Mouse (Mus musculus) naive thymus-derived CD4-positive, alpha-beta T cell, adult 5 months (primary cell): ENCODE data around the gene Gpkow. TPM values are rescaled to one million over a fixed set of nuclear protein-coding genes. Genes with fewer than 3 reads are reported as not detected.

ENCODE experiments used
- polyA plus RNA-seq: library from polyadenylated mRNA; unstranded; fragments of 100-300 nt; shearing (Covaris generic); gene quantifications from one replicate; pipeline ENCODE4 v1.2.1, GENCODE M21; 2017

Gpkow gene
- 81.8 TPM for polyA plus RNA-seq

DNA sequence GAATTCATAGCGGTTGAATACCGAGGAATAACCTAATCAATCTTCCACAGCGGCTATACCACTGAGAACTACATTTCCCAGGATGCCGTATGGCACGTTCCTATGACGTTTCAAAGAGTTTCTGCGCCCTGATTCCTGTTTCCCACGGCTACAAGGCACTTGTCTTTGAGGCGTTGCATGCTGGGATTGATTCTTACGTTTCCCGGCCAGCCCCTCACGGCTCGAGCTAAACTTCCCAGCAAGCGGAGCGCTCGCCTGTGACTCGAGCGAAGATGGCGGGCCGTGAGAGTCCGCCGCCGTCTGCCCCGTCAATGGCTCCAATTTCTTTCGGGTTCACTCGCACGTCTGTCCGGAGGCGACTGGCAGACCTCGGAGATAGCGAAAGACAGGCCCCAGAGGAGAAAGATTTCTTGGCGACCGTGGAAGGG lies at the start of gene Gpkow:
Gene Gpkow, plus strand, starts transcription at position 178 of the 428 bp plus-strand sequence.

GRCm38 (mm10) chrX:7657221-7657639 lies 39.7 kb upstream of the Gpkow start, which contains the start of gene Prickle3:
TSS of gene Prickle3 (plus strand) at chrX:7657260.

GRCm38 (mm10) chrX:7670921-7671623 lies 25.9 kb upstream of the Gpkow start, which contains the start of gene Plp2:
TSS of gene Plp2 (minus strand) at chrX:7671390.

DNA sequence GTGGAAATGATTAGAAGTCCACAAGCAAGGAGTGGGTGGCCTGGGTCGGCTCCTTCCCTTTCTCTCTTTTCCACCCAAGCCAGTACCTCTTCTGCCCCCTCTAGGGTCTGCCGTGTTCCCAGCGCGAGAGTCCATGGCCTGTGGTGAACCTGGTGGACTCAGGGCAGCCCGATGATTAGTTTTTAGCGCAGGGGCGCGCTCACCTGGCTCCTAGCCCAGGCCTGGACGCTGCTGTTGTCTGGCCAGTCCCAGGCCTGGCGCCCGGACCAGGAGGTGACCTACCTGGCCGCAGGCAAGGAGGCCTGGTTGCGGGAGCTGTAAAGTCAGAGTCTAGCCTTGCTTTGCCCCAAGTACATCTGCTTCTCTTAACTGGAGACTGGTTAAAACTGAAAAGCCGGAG lies 16.1 kb upstream of the Gpkow start, which contains the start of gene Magix:
Gene Magix, minus strand, starts transcription at position 388 of the 400 bp plus-strand sequence.

GRCm38 (mm10) chrX:7714135-7714899 lies 17.4 kb downstream of the Gpkow start, which contains the start of gene Wdr45:
TSS of gene Wdr45 (plus strand) at chrX:7714333.

GRCm38 (mm10) chrX:7721514-7722281 lies 24.8 kb downstream of the Gpkow start, which contains the start of gene Gm45208:
TSS of gene Gm45208 (plus strand) at chrX:7722245.

DNA sequence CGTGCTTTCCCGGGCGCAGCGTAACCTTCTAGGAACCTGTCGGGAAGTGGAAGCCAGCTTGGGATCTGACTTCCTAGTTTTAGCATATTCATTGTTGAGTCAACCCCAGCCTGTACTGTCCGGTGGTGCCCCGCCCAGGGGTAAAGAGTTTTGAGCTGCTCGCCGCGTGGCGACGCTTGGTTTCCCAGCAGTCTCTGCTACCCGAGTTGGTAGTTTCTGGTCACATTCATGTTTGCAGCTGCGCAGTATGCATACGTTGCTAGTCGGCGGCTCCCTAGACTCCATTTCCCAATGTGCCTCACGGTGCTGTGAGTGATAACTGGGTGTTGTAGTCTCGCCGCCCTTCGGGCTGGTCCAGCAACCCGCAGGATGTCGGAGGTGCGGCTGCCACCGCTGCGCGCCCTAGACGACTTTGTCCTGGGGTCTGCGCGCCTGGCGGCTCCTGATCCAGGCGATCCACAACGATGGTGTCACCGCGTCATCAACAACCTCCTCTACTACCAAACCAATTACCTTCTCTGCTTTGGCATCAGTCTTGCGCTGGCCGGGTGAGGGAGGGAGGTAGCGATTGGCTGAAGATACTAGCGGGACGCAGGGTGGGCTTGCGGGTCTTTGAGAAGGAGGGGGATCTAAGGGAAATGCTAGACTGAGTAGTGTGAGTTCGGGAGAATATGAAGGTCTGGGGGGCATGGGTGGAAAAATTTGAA lies 31.4 kb downstream of the Gpkow start, which contains the start of gene Praf2:
Gene Praf2, plus strand, starts transcription at position 225 of the 707 bp plus-strand sequence.

GRCm38 (mm10) chrX:7750432-7751116 lies 53.6 kb downstream of the Gpkow start, which contains the start of gene Ccdc120:
TSS of gene Ccdc120 (minus strand) at chrX:7750905.

Other genes with a start within 250 kb of the Gpkow start
- gene Foxp3, start 123.5 kb upstream of the Gpkow start, polyA plus RNA-seq, result 26.0 TPM
- gene Ppp1r3f, start 122.8 kb upstream of the Gpkow start, polyA plus RNA-seq, result 8.8 TPM
- 42.1 TPM for gene Ccdc22, start 91.6 kb upstream of the Gpkow start, polyA plus RNA-seq
- not detected for gene Cacna1f, start 90.0 kb upstream of the Gpkow start, polyA plus RNA-seq
- 0.80 TPM for gene Syp, start 58.7 kb upstream of the Gpkow start, polyA plus RNA-seq
- gene Prickle3, start 39.9 kb upstream of the Gpkow start, polyA plus RNA-seq, result 45.5 TPM
- 35.6 TPM for gene Plp2, start 25.7 kb upstream of the Gpkow start, polyA plus RNA-seq
- not detected for gene Magix, start 15.9 kb upstream of the Gpkow start, polyA plus RNA-seq
- gene Wdr45, start 17.2 kb downstream of the Gpkow start, polyA plus RNA-seq, result 172 TPM
- gene Gm45208, start 25.1 kb downstream of the Gpkow start, polyA plus RNA-seq, result not detected
- gene Praf2, start 31.3 kb downstream of the Gpkow start, polyA plus RNA-seq, result 19.5 TPM
- gene Ccdc120, start 53.8 kb downstream of the Gpkow start, polyA plus RNA-seq, result not detected
- gene Tfe3, start 65.4 kb downstream of the Gpkow start, polyA plus RNA-seq, result 42.5 TPM
- 145 TPM for gene Gripap1, start 92.6 kb downstream of the Gpkow start, polyA plus RNA-seq
- gene Kcnd1, start 125.2 kb downstream of the Gpkow start, polyA plus RNA-seq, result 0.26 TPM
- gene Otud5, start 144.2 kb downstream of the Gpkow start, polyA plus RNA-seq, result 239 TPM
- 165 TPM for gene Pim2, start 181.1 kb downstream of the Gpkow start, polyA plus RNA-seq
- 35.6 TPM for gene Slc35a2, start 186.9 kb downstream of the Gpkow start, polyA plus RNA-seq
- 191 TPM for gene Pqbp1, start 202.1 kb downstream of the Gpkow start, polyA plus RNA-seq
- gene Timm17b, start 202.2 kb downstream of the Gpkow start, polyA plus RNA-seq, result 88.6 TPM
- gene Gm10491, start 210.7 kb downstream of the Gpkow start, polyA plus RNA-seq, result not detected
- not detected for gene Gm10490, start 212.4 kb downstream of the Gpkow start, polyA plus RNA-seq
- not detected for gene Pcsk1n, start 222.7 kb downstream of the Gpkow start, polyA plus RNA-seq
- not detected for gene Eras, start 231.5 kb downstream of the Gpkow start, polyA plus RNA-seq